8 mouse cellular contexts compared by ENCODE assay signal in the genomic region with DNA sequence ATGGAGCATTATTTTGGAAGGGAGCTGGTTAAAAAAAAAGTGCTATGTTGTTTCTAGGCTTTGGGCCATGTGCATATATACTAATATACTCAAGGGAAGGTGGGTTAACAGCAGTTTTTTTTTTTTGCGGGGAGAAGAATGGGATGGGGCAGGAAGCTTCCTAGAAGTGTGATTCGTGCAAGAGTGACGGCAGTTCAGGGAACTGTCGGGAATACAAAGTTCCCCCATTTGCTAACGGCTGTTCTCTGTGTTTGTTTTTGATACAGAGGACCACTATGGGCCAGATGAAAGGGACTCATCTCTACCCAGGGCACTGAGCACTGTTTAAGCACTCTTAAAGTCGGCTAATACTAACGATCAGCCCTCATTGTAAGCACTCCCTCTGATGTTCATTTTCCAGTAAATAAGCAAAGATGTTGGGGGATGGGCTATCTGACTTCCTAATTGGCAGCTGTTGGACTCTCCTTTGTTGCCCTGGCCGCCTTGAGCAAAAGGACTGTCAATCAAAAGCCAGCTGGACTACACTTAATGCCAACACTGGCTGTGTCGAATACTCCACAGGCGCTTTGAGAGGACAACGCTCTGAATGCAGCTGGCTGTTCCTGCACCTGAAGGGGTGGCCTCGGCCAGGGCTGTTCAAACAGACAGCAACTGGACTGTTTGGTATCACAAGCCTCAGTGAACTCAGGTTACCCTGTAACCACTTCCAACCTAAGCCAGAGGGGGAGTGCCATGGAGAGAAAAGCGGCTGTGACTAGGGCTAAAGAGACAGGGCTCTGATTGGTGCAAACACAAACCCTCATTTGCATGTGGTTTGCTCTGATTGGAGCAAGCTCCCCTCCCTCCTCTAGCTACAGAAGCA. TPM values are rescaled to one million over a fixed set of nuclear protein-coding genes. Genes with fewer than 3 reads are reported as not detected.
DNase-seq lines count a peak whose midpoint lies in the region; ATAC-seq lines count a peak whose summit lies in the region.

No protein-coding gene starts in this region.

- intact Hi-C loops in left cerebral cortex, postnatal 25 days (cut with DNase I) = loop anchor here (1.0 to 10.0 kb wide), 3 partner anchors 36 to 226 kb away; a partner anchor contains a TSS

- H3K4me1 ChIP-seq in intestine, embryonic 14.5 days (replicated peaks; ENCODE audit: control insufficient read depth, insufficient read depth, low read length) = peaks cover 5% of the 10 kb centered on the region; the same call in 1 of the 2 replicates
- H3K4me1 ChIP-seq in megakaryocyte, embryonic 14.5 days = peaks cover 79% of the 10 kb centered on the region

- H3K36me3 ChIP-seq in intestine, embryonic 14.5 days (ENCODE audit: control insufficient read depth, insufficient read depth, low read length) = no peaks in the 10 kb centered on the region
- peaks cover 20% of the 10 kb centered on the region for H3K36me3 ChIP-seq in megakaryocyte, embryonic 14.5 days (replicated peaks; ENCODE audit: low read length)

- no peaks in the 10 kb centered on the region for H3K9me3 ChIP-seq in intestine, embryonic 14.5 days (ENCODE audit: control insufficient read depth, low read length)
- peaks cover 12% of the 10 kb centered on the region for H3K9me3 ChIP-seq in megakaryocyte, embryonic 14.5 days

- no peaks in the 10 kb centered on the region for H3K27me3 ChIP-seq in intestine, embryonic 14.5 days (replicated peaks; ENCODE audit: control insufficient read depth, insufficient read depth, low read length)
- H3K27me3 ChIP-seq in megakaryocyte, embryonic 14.5 days (replicated peaks) = no peaks in the 10 kb centered on the region

- H3K27ac ChIP-seq in intestine, embryonic 14.5 days (ENCODE audit: low read depth) = no peak overlapping the region

- WGBS in intestine, embryonic 14.5 days = 42% methylated on average over 13 of the region's 13 CpGs

- H3K9ac ChIP-seq in intestine, embryonic 14.5 days (ENCODE audit: low read length) = no peak overlapping the region

- ATAC-seq in granulocyte monocyte progenitor cell, adult 5-6 weeks (replicated peaks; ENCODE audit: poor library complexity, severe bottlenecking) = peak; percentile 77
- peak; percentile 53; the same call in 1 of the 2 replicates for ATAC-seq in intestine, embryonic 14.5 days (replicated peaks; ENCODE audit: low FRiP score, low TSS enrichment, low read depth)

- no peak overlapping the region for H3K4me2 ChIP-seq in intestine, embryonic 14.5 days (ENCODE audit: low read length)

- DNase-seq in T-cell, adult 2 months (ENCODE audit: low spot score) = peak; percentile 7
- peak; percentile 70 for DNase-seq in embryo, embryonic 9.5 days (ENCODE audit: extremely low spot score)
- peak; percentile 56 for DNase-seq in intestine, embryonic 14.5 days (ENCODE audit: low spot score)
- peak; percentile 57 to 81 for DNase-seq in left cerebral cortex, postnatal 25 days (ENCODE audit: low spot score in 2 of 2)
- DNase-seq in right cerebral cortex, postnatal 36 days (ENCODE audit: low spot score in 2 of 2) = peak; percentile 43 to 70
- no peak for DNase-seq in adrenal gland, adult 18-20 months (ENCODE audit: low spot score in 2 of 2)

- no peak overlapping the region for H3K4me3 ChIP-seq in intestine, embryonic 14.5 days (ENCODE audit: low read depth, low read length)
- H3K4me3 ChIP-seq in megakaryocyte, embryonic 14.5 days (replicated peaks) = peak overlapping the region; percentile 87

RNA-seq across cellular contexts. Expression of a gene that starts 28.9 kb away (rescaled TPM):
- total RNA-seq in granulocyte monocyte progenitor cell, adult 5-6 weeks (2014; fragmentation: Nextera tagmentation) = 17.1 and 19.3 TPM in 2 replicates
- total RNA-seq in granulocyte monocyte progenitor cell, adult 5-6 weeks (2017) = 12.4 TPM in 2 replicates
- 11.2 and 13.1 TPM in 2 replicates for polyA plus RNA-seq in intestine, embryonic 14.5 days (2014; fragmentation: Nextera tagmentation; extraction: Ambion mirVana)
- total RNA-seq in left cerebral cortex, postnatal 25 days (2021) = 10 to 100 TPM; 14.2 to 16.9 TPM
- 7.8 and 17.5 TPM in 2 replicates for polyA plus RNA-seq in megakaryocyte, embryonic 14.5 days (2012; ENCODE audit: insufficient read depth, low replicate concordance)
- total RNA-seq in adrenal gland, adult 18-20 months (2021) = 10 to 100 TPM; 38.5 to 61.5 TPM

RNA-seq across cellular contexts. Expression of a gene that starts 50.0 kb away (rescaled TPM):
- total RNA-seq in granulocyte monocyte progenitor cell, adult 5-6 weeks (2014; fragmentation: Nextera tagmentation) = 41.5 and 46.1 TPM in 2 replicates
- 56.4 and 84.0 TPM in 2 replicates for total RNA-seq in granulocyte monocyte progenitor cell, adult 5-6 weeks (2017)
- polyA plus RNA-seq in intestine, embryonic 14.5 days (2014; fragmentation: Nextera tagmentation; extraction: Ambion mirVana) = 11.0 and 11.1 TPM in 2 replicates
- 10 to 100 TPM; 98.7 to 100.0 TPM for total RNA-seq in left cerebral cortex, postnatal 25 days (2021)
- polyA plus RNA-seq in megakaryocyte, embryonic 14.5 days (2012; ENCODE audit: insufficient read depth, low replicate concordance) = 15.7 and 40.8 TPM in 2 replicates
- 10 to 100 TPM; 57.4 to 73.0 TPM for total RNA-seq in adrenal gland, adult 18-20 months (2021)

Comparison
In these comparisons a context has a peak if more than half of its experiments do, and no peak if none do; other contexts are left out.
1. DNase-seq: peak in T-cell, adult 2 months (single experiment), embryo, embryonic 9.5 days (single experiment), intestine, embryonic 14.5 days (single experiment), left cerebral cortex, postnatal 25 days (2 of 2) and right cerebral cortex, postnatal 36 days (2 of 2); none in adrenal gland, adult 18-20 months (0 of 2).